Mouse (Mus musculus) left cerebral cortex, postnatal 36 days (tissue): ENCODE data around the gene Dpep1. TPM values are rescaled to one million over a fixed set of nuclear protein-coding genes. Genes with fewer than 3 reads are reported as not detected.
A peak's percentile ranks its signal among the peaks of the same experiment; 100 is the strongest.
"Not testable (repeated sequence)": the region's sequence is repeated elsewhere in the genome, so short reads cannot be mapped to it uniquely, and the experiment has no call there.

Experiments
- DNase-seq, 2 experiments: peaks; one replicate each; pipeline ENCODE4 v3.0.0; 2021 to 2022; ENCODE audit warnings: low spot score in 2 of 2, mixed read lengths in 1 of 2
- intact Hi-C: fragments of 180-260 bp; cut with DNase I; formaldehyde crosslinking; loops from one replicate; pipeline ENCODE4 v1.15.1; 2025
- total RNA-seq, 2 experiments: library from RNA; stranded (reverse); gene quantifications; 2 replicates each; pipeline ENCODE4 v1.2.3; 2021

The Dpep1 gene
- total RNA-seq, 2 experiments from 2014 or later, result not detected

DNA sequence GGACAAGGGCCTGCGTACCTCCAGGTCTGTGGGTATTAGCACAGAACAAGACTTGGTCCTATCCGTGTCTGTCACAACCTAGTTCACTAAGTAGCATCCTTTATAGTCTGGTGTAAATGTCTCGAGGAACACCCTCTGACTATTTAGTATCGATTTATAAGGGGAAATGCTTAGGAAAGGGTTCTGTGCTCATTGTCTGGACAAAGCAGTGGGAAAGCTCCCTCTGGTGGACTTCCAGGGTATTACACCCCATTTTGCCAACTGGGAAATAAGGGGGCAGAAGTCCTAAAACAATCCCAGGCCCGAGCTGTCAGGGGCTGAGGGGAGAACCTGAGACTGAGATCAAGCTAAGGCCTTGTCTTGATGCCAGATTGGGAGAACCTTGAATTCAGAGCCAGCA is 16.2 kb downstream of the Dpep1 start:
- intact Hi-C loops, result loop anchor here (2.0 kb wide), 1 partner anchor 95 kb away; no protein-coding TSS in a partner anchor
- DNase-seq, result peak in 1 of 2 experiments; percentile 68

DNA sequence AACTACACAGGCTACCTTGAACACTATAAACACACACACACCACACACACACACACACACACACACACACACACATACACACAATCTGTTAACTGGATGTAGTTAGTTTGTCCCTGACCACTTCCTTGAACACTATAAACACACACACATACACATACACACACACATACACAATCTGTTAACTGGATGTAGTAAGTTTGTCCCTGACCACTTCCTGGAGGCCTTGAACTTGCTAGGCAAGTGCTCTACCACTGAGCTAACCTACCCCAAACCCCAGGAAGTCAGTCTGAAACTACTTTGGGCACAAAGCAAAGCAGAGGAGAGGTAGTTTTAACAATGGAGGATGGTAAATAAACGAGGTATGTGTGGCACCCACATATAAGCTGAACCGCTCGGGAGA is 17.5 kb downstream of the Dpep1 start:
- intact Hi-C loops, result loop anchor here (2.0 kb wide), 1 partner anchor 97 kb away; no protein-coding TSS in a partner anchor

DNA sequence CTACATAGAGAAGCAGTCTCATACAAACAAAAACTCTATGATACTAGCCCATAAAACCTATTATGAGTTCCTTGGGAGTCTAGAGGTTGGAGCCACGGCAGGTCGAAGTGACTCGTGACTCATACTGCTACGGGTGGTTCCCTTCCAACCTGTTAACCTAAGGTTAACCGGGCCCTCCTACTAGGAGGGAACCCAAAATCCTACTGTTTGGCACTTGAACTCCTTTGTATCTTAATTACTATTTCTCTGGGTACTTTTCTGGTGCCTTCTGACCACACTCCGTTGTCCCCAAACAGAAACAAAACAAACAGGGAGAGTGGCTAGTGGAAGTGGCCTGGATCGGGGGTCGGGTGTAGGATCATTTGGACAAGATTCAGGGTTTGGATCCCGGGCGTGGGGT is 25.8 kb downstream of the Dpep1 start:
- intact Hi-C loops, result loop anchor here (10.0 kb wide), 1 partner anchor 317 kb away; no protein-coding TSS in a partner anchor
- DNase-seq, result no peak

More for the DNA sequence above, 17.5 kb downstream of the Dpep1 start:
- no peak for DNase-seq

DNA sequence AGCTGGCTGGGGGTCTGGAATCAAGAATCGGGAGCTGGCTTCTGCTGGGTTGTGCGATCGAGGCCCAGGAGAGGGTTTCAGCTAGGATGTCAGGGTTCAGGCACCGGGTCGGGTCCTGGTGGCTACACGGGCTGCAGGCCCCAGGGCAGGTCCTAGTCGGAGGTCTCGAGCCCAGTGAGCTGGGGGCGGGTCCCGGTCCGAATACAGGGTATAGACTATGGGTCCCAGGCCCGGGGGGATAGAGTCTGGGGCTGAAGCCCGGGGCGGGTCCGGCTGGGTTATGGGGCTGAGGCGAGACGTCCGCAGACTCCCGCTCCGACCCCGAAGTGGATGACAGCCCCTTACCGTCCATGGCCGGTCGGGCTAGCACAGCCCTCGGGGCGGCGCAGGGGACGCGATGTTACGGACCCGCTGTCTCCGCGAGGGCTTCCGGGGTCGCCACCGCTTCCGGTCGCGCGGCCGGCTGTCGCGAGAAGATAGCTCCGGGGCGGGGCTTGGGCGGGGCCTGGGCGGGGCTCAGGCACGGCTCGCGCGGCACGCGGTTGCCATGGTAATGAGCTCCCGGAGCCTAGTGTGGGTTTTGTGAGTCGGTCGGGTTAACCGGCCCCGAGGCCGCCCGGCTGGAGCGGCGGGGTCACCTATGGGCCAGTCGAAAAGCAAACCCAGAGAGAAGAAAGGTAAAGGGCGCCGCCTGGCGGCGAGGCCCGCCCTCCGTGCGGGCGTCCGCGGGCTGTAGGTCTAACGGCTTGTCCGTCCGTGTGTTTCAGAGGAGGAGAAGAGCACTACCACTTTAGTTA is 26.5 kb downstream of the Dpep1 start, which contains the start of the genes Chmp1a and Spata33:
Chmp1a (minus strand) TSS at position 443 of the 797 bp plus-strand sequence.
Spata33 (plus strand) TSS at position 512 of the 797 bp plus-strand sequence.
- intact Hi-C loops, result loop anchor here (10.0 kb wide), 1 partner anchor 318 kb away; no protein-coding TSS in a partner anchor
- DNase-seq, result peak; percentile 85 to 87

DNA sequence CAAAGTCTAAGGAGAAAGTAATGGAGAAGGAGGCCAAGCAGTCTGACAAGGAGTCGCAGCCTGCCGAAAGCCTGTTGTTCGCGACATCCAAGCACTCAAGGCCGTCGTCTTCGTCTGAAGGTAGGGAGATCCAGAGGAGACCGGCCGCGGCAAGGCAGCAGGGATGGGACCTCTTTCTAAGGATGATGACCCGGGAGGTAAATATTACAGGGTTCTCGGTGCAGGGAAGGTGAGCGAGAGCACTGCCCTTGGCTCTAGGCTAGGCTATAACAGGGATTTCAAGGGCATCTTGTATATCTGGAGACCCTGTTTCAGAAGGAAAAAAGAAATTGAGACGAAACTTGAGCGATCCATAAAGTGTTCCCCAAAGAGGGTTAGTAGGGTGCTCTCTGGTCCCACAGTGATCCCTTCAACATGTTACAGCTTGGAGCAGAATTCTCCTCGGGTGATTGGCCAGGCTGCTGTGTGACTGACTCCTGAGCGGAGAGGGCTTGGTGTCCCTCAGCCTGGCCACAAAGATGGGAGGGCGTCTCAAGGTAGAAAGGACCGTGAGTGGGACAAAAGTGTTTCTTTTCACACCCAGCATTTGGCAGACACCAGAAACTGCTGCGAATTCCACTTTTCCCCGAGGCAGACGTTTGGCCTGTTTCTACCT is 27.2 kb downstream of the Dpep1 start:
- intact Hi-C loops, result loop anchor here (10.0 kb wide), 1 partner anchor 318 kb away; no protein-coding TSS in a partner anchor
- DNase-seq, result no peak

DNA sequence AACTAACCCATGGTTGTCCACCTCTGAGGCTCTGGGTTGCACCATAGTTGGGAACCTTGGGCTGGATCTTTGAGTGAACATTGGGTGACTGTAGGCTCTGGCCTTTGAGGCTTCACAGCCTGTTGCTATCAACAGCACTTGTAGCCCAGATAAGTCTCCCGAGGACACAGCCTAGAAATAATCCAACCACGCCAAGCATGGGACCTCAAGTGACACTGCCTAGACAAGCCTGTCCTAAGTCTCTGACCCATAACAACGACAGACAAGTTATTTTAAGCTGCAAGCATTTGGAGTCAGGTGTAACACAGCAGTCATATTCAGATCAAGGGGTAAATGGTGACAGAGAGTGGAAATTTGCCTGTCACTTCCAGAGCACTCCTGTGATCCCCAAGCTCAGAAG is 29.4 kb downstream of the Dpep1 start:
- intact Hi-C loops, result loop anchor here (10.0 kb wide), 1 partner anchor 321 kb away; no protein-coding TSS in a partner anchor
- DNase-seq, result no peak

DNA sequence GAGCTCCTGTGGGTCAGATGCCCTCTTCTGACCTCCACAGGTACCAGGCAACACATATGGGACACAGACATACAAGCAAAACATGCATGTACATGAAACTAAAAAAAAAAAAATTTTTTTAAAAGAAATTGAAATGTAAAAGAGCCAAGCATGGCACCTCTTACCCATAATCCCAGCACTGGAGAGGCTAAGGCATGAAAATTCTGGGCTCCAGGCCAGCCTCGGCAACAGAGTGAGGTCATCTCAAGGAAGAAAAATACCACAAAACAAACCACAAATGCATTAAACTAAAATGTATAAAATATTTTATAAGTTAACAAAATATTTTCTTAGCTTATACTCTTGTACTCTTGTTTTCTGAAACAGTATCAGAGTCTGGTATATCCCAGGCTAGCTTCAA is 34.9 kb downstream of the Dpep1 start:
- intact Hi-C loops, result no loop called here
- no peak for DNase-seq

DNA sequence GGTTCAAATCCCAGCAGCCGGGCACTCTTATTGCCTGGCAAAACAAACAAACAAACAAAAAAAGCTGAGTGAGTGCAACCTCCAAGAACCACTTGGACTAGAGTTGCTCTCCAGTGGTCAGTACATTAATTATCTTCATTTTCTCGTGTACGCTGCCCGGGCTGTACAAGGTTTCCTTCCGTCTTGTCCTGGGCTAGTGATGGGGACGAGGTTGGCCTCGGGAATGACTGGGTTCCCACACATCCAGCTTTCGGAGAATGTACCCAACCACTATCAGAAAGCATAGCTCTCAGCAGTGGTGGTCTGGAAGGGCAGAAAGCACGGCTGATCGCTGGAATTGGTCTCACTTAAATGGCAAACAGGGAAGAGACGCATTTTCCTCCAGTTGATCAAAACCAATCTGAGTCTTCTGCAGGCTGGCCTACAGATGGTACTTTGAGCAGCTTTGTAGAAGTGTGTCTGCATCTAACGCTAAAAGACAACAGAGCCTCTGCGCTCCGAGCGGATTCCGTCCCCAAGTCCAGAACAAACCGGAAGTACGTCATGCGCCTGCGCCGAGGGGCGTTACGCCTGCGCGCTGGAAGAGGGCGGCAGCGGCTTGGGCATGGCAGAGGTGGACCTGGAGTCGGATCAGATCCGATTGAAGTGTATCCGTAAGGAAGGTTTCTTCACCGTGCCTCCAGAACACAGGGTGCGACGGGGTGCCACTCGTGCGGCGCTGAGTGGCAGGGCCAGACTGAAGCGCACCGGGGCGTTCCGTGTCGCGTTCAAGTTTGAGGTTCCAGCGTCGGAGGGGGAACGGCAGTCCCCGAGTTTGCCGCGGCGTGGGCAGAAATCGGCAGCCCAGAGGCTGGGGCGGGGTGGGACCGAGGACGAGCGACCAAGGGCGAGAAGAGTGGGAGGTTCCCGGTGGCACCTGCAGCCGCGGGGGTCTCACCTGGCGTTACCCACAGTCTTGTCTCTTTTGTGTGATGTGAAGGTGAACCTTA is 38.5 kb downstream of the Dpep1 start, which contains the start of gene Cdk10:
Cdk10 (plus strand) TSS at position 565 of the 989 bp plus-strand sequence.
- peak; percentile 94 to 96 for DNase-seq
- intact Hi-C loops, result no loop called here

DNA sequence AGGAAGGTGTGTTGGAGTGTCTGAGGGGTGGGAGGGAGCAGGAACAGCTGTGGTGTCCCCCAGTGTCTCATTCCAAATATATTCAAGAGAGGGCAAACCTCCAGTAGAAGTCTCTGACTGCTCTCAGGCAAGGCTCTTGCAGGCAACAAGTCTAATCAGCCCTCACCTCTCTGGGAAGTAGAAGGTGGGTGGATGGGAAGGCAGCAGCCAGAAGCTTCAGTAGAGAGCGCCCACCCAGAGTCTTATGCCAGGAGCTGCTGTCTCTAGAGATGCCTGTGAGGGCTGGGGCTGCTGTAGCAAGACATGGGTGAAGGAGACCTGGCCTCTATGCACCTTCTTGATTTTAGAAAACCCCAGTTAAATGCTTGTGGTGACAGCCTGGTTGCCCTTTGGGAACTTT is 42.4 kb downstream of the Dpep1 start:
- DNase-seq, result peak in 1 of 2 experiments; percentile 35
- intact Hi-C loops, result no loop called here

DNA sequence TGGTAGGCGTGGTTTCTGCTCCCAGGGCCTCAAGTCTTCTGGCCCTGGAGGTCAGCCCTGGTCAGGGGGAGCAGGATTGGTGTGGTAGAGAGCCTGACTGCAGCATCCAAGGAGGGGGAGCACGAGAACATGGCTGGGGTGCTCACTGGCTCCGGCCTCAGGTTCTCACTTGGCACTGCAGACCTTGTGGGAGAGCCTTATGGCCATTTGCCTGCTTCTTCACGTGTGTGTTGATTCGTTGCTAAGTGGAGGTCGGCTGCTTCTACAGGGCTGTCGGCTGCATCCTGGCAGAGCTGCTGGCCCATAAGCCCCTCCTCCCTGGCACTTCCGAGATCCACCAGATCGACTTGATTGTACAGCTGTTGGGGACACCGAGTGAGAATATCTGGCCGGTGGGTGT is 44.3 kb downstream of the Dpep1 start:
- DNase-seq, intact Hi-C loops: not testable (repeated sequence)

DNA sequence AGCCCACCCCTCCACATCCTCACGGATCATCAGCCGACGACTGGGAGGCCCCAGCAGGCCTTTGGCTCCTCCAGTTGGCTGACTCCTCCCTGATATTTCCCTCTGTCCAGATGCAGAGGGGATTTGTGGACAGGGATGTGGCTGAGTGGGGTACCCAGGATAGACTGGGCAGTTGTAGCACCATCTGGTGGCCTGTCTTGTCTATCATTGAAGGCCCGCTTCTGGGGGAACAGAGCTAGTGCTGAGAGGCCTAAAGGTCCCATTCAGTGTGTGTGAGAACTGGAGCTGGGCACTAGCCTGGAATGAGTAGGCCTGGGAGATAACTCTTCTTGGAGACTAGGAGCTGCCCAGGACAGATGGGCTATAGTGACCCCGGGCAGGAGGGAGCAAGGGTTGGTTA is 45.7 kb downstream of the Dpep1 start:
- DNase-seq, result peak; percentile 35 to 37
- intact Hi-C loops, result no loop called here

DNA sequence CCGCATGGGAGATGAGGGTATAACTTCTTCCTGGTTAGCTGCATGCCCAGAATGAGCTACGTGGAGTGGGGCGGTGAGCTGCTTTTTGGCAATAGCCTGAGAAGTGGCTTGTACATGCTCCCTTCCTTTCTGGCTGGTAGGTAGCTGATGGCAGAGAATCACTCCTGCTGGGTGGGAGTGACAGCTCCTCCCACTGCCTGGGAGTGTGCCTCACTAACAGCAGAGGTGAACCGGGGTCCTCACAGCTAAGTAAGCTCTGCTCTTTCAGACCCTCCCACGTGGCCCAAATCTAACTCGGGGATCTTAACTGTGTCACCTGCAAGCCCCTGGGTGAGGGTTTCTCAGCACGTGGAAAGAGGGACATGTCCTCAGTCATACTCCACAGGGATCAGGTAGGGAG is 46.5 kb downstream of the Dpep1 start:
- intact Hi-C loops, result no loop called here
- peak; percentile 40 to 62 for DNase-seq

DNA sequence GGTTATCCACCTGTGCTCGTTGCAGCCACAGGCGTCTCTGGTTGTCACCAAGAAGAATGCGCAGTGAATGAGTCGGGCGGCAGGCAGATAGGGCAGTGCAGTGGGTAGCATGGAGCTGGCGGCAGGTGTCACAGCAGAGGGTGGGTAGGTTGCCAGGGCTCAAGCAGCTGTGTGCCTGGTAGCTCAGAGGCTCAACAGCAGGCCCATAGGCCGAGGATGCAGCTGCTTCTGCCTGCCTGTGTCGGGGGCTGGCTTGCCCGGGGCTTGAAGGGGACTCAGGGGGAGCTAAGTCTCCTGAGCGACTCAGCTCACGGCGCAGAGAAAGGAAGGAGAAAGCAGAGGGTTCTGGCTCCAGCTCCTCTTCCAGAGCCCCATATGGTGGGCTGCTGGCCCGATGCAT is 47.3 kb downstream of the Dpep1 start:
- DNase-seq, result peak; percentile 39 to 48
- intact Hi-C loops, result no loop called here

DNA sequence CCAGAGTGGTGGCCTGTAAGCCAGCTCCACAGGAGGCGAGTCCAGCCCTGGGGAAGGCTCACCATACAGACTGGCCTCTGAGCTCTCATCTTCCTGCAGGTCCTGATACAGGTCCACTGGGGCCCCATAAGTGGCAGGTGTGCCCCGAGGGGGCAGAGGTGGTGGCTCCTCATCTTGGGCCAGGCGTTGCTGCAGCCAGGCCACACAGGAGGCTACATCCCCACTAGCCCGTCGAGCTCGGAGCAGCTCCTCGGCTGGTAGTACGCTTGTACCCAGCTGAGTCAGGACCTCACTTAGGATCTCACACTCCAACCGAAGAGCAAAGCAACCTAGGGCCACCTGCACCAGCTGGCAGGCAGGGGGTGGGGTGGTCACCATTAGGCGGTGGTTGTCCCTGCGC is 47.7 kb downstream of the Dpep1 start:
- intact Hi-C loops, result no loop called here
- DNase-seq, result peak; percentile 30 to 35

DNA sequence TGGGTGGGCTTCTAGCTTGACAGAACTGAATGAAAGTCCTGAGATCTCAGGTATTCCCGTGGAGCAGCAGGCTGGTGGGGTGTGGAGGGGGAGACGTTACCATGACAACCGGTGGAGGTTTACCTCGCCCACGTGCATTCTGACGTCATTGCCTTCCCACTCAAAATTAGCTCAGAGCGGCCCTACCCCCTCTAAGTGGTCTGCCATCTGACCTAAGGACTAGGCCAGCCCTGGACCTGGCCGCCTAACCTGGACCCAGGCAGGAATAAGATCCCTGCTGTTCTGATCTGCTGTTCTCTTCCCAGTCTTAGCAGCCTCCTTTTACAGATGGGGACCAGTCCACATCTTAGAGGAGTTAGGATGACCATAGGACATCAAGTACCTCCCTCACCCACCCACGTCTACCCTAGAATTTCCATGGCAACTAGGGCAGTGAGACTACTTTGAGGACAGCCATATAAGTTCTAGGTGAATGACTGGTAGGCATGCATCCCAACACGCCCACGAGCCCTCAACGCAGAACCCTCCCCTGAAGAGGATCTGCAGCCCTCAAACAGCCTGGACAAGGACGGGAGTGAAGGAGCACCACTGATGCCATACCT is 49.0 kb downstream of the Dpep1 start:
- intact Hi-C loops, result no loop called here
- peak; percentile 85 to 86 for DNase-seq

DNA sequence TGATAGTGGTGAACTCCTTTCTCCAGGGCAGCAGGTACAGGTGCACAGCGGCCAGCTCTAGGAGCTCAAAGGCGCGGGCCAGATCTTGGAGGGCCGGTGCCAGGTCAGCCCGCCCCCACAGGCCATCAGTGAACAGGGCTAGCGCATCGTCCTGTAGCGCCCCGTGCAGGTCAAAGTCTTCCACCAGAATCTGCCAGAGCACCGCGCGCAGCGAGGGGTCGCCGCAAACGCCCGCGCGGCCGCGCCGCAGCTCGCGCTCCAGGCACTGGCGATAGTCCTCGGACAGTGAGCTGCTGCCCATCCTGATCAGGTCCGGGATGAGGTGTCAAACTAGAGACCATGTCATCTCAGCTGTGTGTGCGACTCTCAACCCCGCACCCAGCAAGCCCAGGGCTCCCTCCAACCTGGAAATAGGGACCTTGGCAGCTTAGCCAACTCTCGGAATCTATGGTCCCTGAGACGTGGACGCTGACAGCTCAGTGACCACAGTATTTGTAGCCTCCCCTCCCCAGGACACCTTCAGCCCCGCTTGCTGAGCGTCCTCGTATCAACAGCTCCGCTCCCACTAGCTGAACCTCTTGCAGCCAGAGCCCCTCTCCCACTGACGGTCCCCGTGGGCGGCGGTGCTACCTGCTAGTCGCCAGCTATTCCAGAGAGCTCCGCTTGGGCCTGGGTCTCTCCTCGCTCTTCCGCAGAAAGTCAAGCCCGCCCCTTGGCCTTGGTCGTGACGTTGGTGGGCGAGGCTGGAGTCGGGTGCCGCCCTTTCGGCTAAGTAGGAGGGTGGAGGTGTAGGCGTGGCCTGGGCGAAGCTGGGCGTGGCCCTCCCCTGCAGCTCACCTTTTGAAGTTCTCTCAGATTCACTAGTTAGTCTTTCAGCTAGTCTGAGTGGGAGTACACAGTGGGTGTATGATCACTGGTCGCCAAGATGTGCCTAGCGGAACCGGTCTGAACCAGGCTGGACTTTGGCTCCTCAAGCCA is 49.8 kb downstream of the Dpep1 start, which contains the start of gene Spata2l:
Spata2l (minus strand) TSS at position 714 of the 978 bp plus-strand sequence.
- peak; percentile 84 to 85 for DNase-seq
- intact Hi-C loops, result no loop called here

DNA sequence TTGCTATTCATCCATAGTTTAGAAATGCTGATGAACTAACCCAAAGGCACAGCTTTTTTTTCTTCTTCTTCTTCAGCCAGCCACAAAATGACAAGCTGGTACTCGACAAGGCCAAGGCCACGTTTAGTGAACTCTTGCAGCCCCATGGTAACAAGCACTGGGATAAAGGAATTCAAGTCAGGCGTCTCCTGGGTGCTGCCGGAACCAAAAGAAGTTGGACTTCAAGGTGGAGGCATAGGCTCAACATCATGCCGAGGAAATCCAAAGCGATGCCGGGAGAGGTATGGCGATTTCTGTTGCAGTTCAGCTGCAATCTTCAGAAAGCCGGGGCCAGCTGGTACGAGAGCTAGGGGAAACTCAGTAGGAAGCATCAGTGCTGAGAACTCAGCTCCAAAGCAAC is 53.4 kb downstream of the Dpep1 start:
- DNase-seq, result no peak
- intact Hi-C loops, result no loop called here
